Mouse (Mus musculus): ENCODE results near the gene Hmga2.

- TF ChIP-seq CTCF (IDR thresholded peaks at IDR 0.05): no peak
- no peak for TF ChIP-seq EP300 (IDR thresholded peaks at IDR 0.05)
Observed at GRCm38 (mm10) chr10:120407230-120407629, 69.0 kb downstream of the Hmga2 start.
